Mouse (Mus musculus) retina, adult 2 months (tissue): Measurements from ENCODE around the gene Mccc1.

ENCODE experiments used
- DNase-seq: peaks from one replicate; pipeline ENCODE4 v3.0.0-alpha.2; 2012; ENCODE audit warnings: low read depth, low spot score

The Mccc1 gene

GRCm38 (mm10) chr3:36000275-36001239 is at the start of gene Mccc1:
TSS of gene Mccc1 (minus strand) at chr3:36000678.
- peak; percentile 96 for DNase-seq

- no peak for DNase-seq
Measured at GRCm38 (mm10) chr3:36049106-36049505, 48.6 kb upstream of the Mccc1 start.

- DNase-seq, result no peak
Measured at GRCm38 (mm10) chr3:36045086-36045485, 44.6 kb upstream of the Mccc1 start.

GRCm38 (mm10) chr3:36044520-36044919 is 44.0 kb upstream of the Mccc1 start:
- DNase-seq, result no peak

GRCm38 (mm10) chr3:36031740-36032510 is 31.4 kb upstream of the Mccc1 start:
- no peak for DNase-seq

GRCm38 (mm10) chr3:36029993-36030392 is 29.5 kb upstream of the Mccc1 start:
- DNase-seq, result no peak

GRCm38 (mm10) chr3:36025732-36026131 is 25.3 kb upstream of the Mccc1 start:
- no peak for DNase-seq

GRCm38 (mm10) chr3:36011239-36011638 is 10.8 kb upstream of the Mccc1 start:
- no peak for DNase-seq

GRCm38 (mm10) chr3:36008411-36009154 is 8.1 kb upstream of the Mccc1 start:
- DNase-seq, result no peak

GRCm38 (mm10) chr3:36004028-36004895 is 3.8 kb upstream of the Mccc1 start:
- no peak for DNase-seq

GRCm38 (mm10) chr3:35994552-35995531 is 5.6 kb downstream of the Mccc1 start:
- DNase-seq, result no peak

GRCm38 (mm10) chr3:35990715-35991114 is 9.8 kb downstream of the Mccc1 start:
- DNase-seq, result no peak

GRCm38 (mm10) chr3:35988031-35988430 is 12.4 kb downstream of the Mccc1 start:
- DNase-seq, result no peak

- DNase-seq, result no peak
Measured at GRCm38 (mm10) chr3:35986266-35986665, 14.2 kb downstream of the Mccc1 start.

GRCm38 (mm10) chr3:35973551-35973950 is 26.9 kb downstream of the Mccc1 start:
- DNase-seq, result no peak

GRCm38 (mm10) chr3:35972985-35973384 is 27.5 kb downstream of the Mccc1 start:
- DNase-seq, result no peak

GRCm38 (mm10) chr3:35971149-35971548 is 29.3 kb downstream of the Mccc1 start:
- no peak for DNase-seq

- no peak for DNase-seq
Measured at GRCm38 (mm10) chr3:35970441-35970840, 30.0 kb downstream of the Mccc1 start.

- no peak for DNase-seq
Measured at GRCm38 (mm10) chr3:35967366-35967921, 33.0 kb downstream of the Mccc1 start.
